Mouse (Mus musculus) liver, adult 2 months (tissue): ENCODE measurements at regions not wholly inside any gene's neighbourhood (a gene's known extent, or its start where the extent isn't known, plus 50 kb on each side); places are given as distances from the start of the nearest gene placed in this dataset.
A peak's percentile ranks its signal among the peaks of the same experiment; 100 is the strongest.

Experiments
- DNase-seq: peaks from one replicate; pipeline ENCODE4 v3.0.0-alpha.2; 2011; ENCODE audit warnings: low read depth, low spot score; ENCODE audit errors: extremely low read depth
- H3K27ac ChIP-seq: fragments of 200-500 bp; replicated peaks from 2 replicates; pipeline ENCODE4 v1.5.1; 2012; ENCODE audit warnings: low read depth, mild to moderate bottlenecking, control low read depth, inconsistent platforms, low read length; ENCODE audit not compliant: insufficient read depth
- H3K27me3 ChIP-seq: fragments of 200-500 bp; 2 replicates; pipeline ENCODE4 v1.6.1; 2012; ENCODE audit warnings: mild to moderate bottlenecking, moderate library complexity, low read length, inconsistent platforms; ENCODE audit not compliant: control insufficient read depth, insufficient read depth
- H3K36me3 ChIP-seq: fragments of 200-500 bp; 2 replicates; pipeline ENCODE4 v1.6.1; 2012; ENCODE audit warnings: low read length, inconsistent platforms; ENCODE audit not compliant: control insufficient read depth, insufficient read depth
- H3K4me1 ChIP-seq: fragments of 200-500 bp; 2 replicates; pipeline ENCODE4 v1.6.1; 2011; ENCODE audit warnings: low read length; ENCODE audit not compliant: control insufficient read depth, insufficient read depth
- H3K4me3 ChIP-seq: fragments of 200-500 bp; 2 replicates; pipeline ENCODE4 v1.5.1; 2011; ENCODE audit warnings: low read depth, mild to moderate bottlenecking, control low read depth, low read length, moderate library complexity; ENCODE audit not compliant: insufficient read depth
- H3K79me2 ChIP-seq: fragments of 200-500 bp; 2 replicates; pipeline ENCODE4 v1.6.1; 2012; ENCODE audit warnings: inconsistent platforms, mild to moderate bottlenecking, low read length, moderate library complexity; ENCODE audit not compliant: control insufficient read depth, insufficient read depth
- H3K9ac ChIP-seq: fragments of 200-500 bp; 2 replicates; pipeline ENCODE4 v1.6.1; 2012; ENCODE audit warnings: low read depth, mild to moderate bottlenecking, control low read depth, inconsistent platforms, low read length
- CTCF ChIP-seq: fragments of 200-500 bp; IDR thresholded peaks from 2 replicates; pipeline ENCODE4 v1.5.1; 2011; ENCODE audit warnings: low read depth, low read length, control low read depth
- POLR2A ChIP-seq: fragments of 200-500 bp; IDR thresholded peaks from 2 replicates; pipeline ENCODE4 v1.6.1; 2011; ENCODE audit warnings: low read length, control low read depth; ENCODE audit not compliant: insufficient read depth; ENCODE audit errors: extremely low read depth
- WGBS: fragments of 180-500 bp; shearing (Covaris S2); methylation state at CpG from one replicate; pipeline ENCODE4 v1.1.7; 2018; 5-methylcytosine and 5-hydroxymethylcytosine counted together

DNA sequence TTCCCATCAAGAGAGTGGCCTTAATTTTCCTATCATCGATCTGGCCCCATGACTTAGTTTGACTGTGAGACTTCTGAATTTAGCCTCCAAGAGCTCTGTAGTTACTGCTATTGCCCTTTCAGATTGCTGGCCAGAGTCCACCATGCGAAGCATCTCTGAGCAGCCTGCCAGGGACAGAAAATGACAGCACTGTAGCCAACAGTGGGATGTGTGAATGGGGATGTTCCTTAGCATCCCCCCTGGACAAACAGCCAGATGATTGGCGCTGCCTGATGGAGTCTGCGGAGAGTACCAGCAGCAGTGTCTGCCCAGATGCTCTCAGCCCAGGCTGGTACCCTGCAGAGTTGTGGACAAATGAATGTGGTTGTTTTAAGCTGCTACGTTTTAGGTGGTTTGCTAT lies 96.6 kb downstream of the 4931417E11Rik start:
- 77% methylated on average over 5 of the region's 5 CpGs for WGBS
- Histone ChIP-seq H3K4me1 (no peaks in the 10 kb centered on the region), H3K36me3 (no peaks in the 10 kb centered on the region), H3K4me3 (no peak overlapping the region), H3K79me2 (no peaks in the 10 kb centered on the region), H3K9ac (no peak overlapping the region), H3K27me3 (no peaks in the 10 kb centered on the region), H3K27ac (no peak overlapping the region)
- DNase-seq: no peak
- no peak for TF ChIP-seq POLR2A
- no peak for TF ChIP-seq CTCF

DNA sequence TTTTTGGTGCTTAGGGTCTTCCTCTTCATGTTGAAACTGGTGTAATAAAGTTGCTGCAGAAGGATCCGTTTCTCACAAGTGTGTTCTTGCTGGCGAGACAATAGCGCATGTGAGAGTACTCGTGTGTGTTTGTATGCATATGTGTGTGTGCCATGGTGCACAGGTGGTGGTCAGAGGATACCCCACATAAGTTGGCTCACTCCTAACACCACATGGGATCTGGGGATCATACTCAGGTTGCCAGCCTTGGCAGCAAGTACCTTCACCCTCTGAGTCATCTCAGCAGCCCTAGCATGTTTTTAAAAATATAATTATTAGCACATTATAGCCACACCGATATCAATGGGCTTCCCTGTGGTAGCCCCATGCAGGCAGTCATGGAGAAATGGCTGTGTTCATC lies 97.6 kb downstream of the 4931417E11Rik start:
- Histone ChIP-seq H3K9ac (no peak overlapping the region), H3K79me2 (no peaks in the 10 kb centered on the region), H3K27me3 (no peaks in the 10 kb centered on the region), H3K4me3 (no peak overlapping the region), H3K4me1 (no peaks in the 10 kb centered on the region), H3K27ac (no peak overlapping the region), H3K36me3 (no peaks in the 10 kb centered on the region)
- no peak for DNase-seq
- TF ChIP-seq CTCF (no peak), POLR2A (no peak)
- 87% methylated on average over 5 of the region's 5 CpGs for WGBS

DNA sequence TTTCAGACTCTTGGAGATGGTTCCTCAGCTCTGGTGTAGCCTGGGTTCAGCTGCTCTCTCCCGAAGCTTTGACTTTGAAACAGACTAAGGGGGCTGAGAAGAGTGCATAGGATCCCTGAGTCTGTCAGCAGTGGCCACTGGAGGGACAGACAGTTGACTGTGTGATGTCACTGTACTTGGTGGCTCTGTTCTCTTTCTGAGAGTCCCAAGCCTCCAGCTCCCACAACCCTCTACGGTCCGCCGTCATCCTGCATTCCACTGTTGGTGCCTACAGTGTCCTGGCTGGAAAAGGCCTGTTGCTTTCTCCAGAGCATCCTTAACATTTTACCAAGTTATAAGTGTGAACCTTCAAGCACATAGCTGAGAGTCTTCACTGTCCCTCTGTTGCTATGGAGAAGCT lies 98.6 kb downstream of the 4931417E11Rik start:
- H3K79me2 ChIP-seq: no peaks in the 10 kb centered on the region
- no peak overlapping the region for H3K9ac ChIP-seq
- H3K4me3 ChIP-seq: no peak overlapping the region
- no peak overlapping the region for H3K27ac ChIP-seq
- no peak for DNase-seq
- TF ChIP-seq POLR2A (no peak), CTCF (no peak)
- WGBS: 88% methylated on average over 4 of the region's 4 CpGs
- H3K27me3 ChIP-seq: no peaks in the 10 kb centered on the region
- no peaks in the 10 kb centered on the region for H3K36me3 ChIP-seq
- no peaks in the 10 kb centered on the region for H3K4me1 ChIP-seq

DNA sequence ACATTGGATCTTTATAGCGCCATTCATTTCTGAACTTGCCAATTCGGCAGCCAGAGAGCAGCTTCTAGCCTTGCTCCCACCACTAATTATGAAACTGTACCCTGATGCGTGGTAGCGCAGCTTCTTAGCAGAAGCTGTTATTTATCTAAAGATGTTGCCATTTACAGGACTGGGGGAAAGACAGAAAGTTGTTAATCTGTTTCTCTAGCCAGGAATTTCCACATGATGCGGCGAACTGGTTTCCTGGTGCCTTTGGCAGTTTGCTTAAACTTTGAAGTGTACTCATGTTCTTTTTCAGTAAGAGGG lies 100.7 kb downstream of the 4931417E11Rik start:
- Histone ChIP-seq H3K4me3 (no peak overlapping the region), H3K27me3 (no peaks in the 10 kb centered on the region), H3K36me3 (no peaks in the 10 kb centered on the region), H3K9ac (no peak overlapping the region), H3K4me1 (no peaks in the 10 kb centered on the region), H3K79me2 (no peaks in the 10 kb centered on the region), H3K27ac (no peak overlapping the region)
- 21% methylated on average over 6 of the region's 6 CpGs for WGBS
- no peak for TF ChIP-seq POLR2A
- TF ChIP-seq CTCF: no peak
- no peak for DNase-seq

DNA sequence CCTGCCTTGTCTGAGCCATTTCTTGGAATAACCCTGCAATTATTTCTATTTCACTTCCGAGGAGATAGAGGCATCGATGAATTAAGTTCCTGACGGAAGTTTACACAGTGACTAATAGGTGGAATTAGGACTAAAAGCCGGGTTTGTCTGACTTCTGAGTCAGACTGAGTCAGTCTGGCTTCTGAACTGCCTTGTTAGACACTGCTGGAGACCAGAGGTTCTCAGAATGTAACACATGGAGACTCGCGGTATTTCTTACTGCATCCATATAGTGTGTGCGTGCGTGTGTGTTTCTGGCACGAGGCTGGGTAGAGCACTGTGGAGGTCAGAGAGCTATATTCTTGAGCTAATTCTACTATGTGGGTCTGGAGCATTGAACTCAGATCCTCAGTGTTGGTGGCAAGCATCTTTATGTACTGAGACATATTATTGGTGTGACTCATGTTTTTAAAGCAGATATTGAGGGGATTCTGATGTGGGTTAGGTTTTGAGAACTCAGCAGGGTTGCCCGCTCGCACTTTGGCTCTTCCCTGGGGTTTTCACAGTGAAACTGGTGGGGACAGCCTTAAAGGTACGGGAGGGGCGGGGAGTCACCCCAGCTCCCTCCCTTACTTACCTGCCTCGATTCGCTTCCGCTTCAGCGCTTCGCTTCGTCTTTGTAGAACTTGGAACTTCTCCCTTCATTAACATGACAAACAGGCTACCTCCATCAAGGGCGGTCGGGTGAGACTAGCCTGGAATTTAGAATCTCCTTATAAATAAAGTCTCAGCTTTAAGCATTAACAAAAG lies 101.2 kb downstream of the 4931417E11Rik start:
- Histone ChIP-seq H3K4me1 (no peaks in the 10 kb centered on the region), H3K27ac (no peak overlapping the region), H3K79me2 (no peaks in the 10 kb centered on the region), H3K27me3 (no peaks in the 10 kb centered on the region), H3K36me3 (no peaks in the 10 kb centered on the region), H3K4me3 (no peak overlapping the region), H3K9ac (no peak overlapping the region)
- no peak for DNase-seq
- TF ChIP-seq POLR2A (no peak), CTCF (no peak)
- 10% methylated on average over 21 of the region's 21 CpGs for WGBS

DNA sequence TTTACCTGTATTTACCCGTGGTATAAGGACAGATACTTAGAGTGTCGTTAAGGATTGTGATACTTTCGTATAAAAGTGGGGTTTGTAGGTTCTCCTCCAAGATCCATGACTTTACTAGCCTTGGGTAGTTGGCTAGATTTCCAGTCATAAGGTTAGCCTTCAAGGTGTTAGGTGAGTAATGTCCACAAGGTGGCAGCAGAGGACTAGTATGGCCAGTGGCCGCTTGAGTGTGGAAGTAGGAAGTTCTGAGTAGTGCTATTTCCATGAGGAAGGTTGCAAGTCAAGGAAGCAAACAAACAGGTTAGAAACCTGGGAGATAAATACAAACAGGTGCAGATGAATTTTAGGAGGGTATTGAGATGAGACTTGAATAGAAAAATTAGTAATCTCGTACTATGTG lies 101.9 kb downstream of the 4931417E11Rik start:
- Histone ChIP-seq H3K79me2 (no peaks in the 10 kb centered on the region), H3K27ac (no peak overlapping the region), H3K4me1 (no peaks in the 10 kb centered on the region), H3K27me3 (no peaks in the 10 kb centered on the region), H3K36me3 (no peaks in the 10 kb centered on the region), H3K4me3 (no peak overlapping the region), H3K9ac (no peak overlapping the region)
- TF ChIP-seq POLR2A: no peak
- TF ChIP-seq CTCF: peak; percentile 69; the same call in 1 of the 2 replicates
- 4% methylated on average over 5 of the region's 5 CpGs for WGBS
- peak; percentile 58 for DNase-seq
